Mouse (Mus musculus) CD8-positive naive resting alpha-beta T cell, adult 57 days (primary cell): ENCODE data around the gene Lenep. TPM values are rescaled to one million over a fixed set of nuclear protein-coding genes. Genes with fewer than 3 reads are reported as not detected.

Source experiments
- total RNA-seq: library from RNA; stranded (reverse); gene quantifications from one replicate; pipeline ENCODE4 v1.2.4, GENCODE M21; 2023

Gene Lenep
- not detected for total RNA-seq

GRCm38 (mm10) chr3:89402693-89403092, at the start of gene Lenep:
TSS of gene Lenep (minus strand) at chr3:89402793.

GRCm38 (mm10) chr3:89436176-89437113, 33.9 kb upstream of the Lenep start, which contains the start of gene Pbxip1:
TSS of gene Pbxip1 (plus strand) at chr3:89436706.

GRCm38 (mm10) chr3:89430171-89431159, 27.9 kb upstream of the Lenep start, which contains the start of gene Pygo2:
TSS of gene Pygo2 (plus strand) at chr3:89430214.

GRCm38 (mm10) chr3:89418170-89418860, 15.7 kb upstream of the Lenep start, which contains the start of the genes Cks1b and Shc1:
TSS of gene Cks1b (minus strand) at chr3:89418383.
TSS of gene Shc1 (plus strand) at chr3:89418443.

GRCm38 (mm10) chr3:89411490-89412393, 9.1 kb upstream of the Lenep start, which contains the start of gene Flad1:
TSS of gene Flad1 (minus strand) at chr3:89411870.

GRCm38 (mm10) chr3:89394006-89394893, 8.3 kb downstream of the Lenep start, which contains the start of gene Zbtb7b:
TSS of gene Zbtb7b (minus strand) at chr3:89394776.

GRCm38 (mm10) chr3:89365153-89365485, 37.5 kb downstream of the Lenep start, which contains the start of gene Dcst1:
TSS of gene Dcst1 (minus strand) at chr3:89365253.

GRCm38 (mm10) chr3:89361675-89362074, 40.9 kb downstream of the Lenep start, which contains the start of gene Dcst2:
TSS of gene Dcst2 (plus strand) at chr3:89361975.

Other genes with a start within 250 kb of the Lenep start
- gene Hcn3, start 242.6 kb downstream of the Lenep start, total RNA-seq: 19.3 TPM
- 122 TPM for gene Clk2, start 238.0 kb downstream of the Lenep start, total RNA-seq
- gene Scamp3, start 225.3 kb downstream of the Lenep start, total RNA-seq: 152 TPM
- gene Fam189b, start 219.7 kb downstream of the Lenep start, total RNA-seq: 176 TPM
- 67.9 TPM for gene Gba, start 199.9 kb downstream of the Lenep start, total RNA-seq
- 6.5 TPM for gene Thbs3, start 187.6 kb downstream of the Lenep start, total RNA-seq
- gene Mtx1, start 175.7 kb downstream of the Lenep start, total RNA-seq: 193 TPM
- gene Muc1, start 173.7 kb downstream of the Lenep start, total RNA-seq: not detected
- gene Krtcap2, start 156.8 kb downstream of the Lenep start, total RNA-seq: 96.7 TPM
- gene Trim46, start 156.5 kb downstream of the Lenep start, total RNA-seq: 1.5 TPM
- 72.2 TPM for gene Dpm3, start 143.4 kb downstream of the Lenep start, total RNA-seq
- gene Slc50a1, start 132.2 kb downstream of the Lenep start, total RNA-seq: 126 TPM
- not detected for gene Efna1, start 121.7 kb downstream of the Lenep start, total RNA-seq
- not detected for gene Efna3, start 79.8 kb downstream of the Lenep start, total RNA-seq
- gene Efna4, start 64.8 kb downstream of the Lenep start, total RNA-seq: not detected
- gene Adam15, start 52.8 kb downstream of the Lenep start, total RNA-seq: 2.8 TPM
- not detected for gene Dcst2, start 40.8 kb downstream of the Lenep start, total RNA-seq
- gene Dcst1, start 37.5 kb downstream of the Lenep start, total RNA-seq: not detected
- gene Zbtb7b, start 8.0 kb downstream of the Lenep start, total RNA-seq: 6.8 TPM
- gene Flad1, start 9.1 kb upstream of the Lenep start, total RNA-seq: 29.3 TPM
- 2.8 TPM for gene Cks1b, start 15.6 kb upstream of the Lenep start, total RNA-seq
- gene Shc1, start 15.7 kb upstream of the Lenep start, total RNA-seq: 95.4 TPM
- gene Pygo2, start 27.4 kb upstream of the Lenep start, total RNA-seq: 48.9 TPM
- gene Pbxip1, start 33.9 kb upstream of the Lenep start, total RNA-seq: 98.2 TPM
- 13.5 TPM for gene Pmvk, start 51.7 kb upstream of the Lenep start, total RNA-seq
- gene Kcnn3, start 117.4 kb upstream of the Lenep start, total RNA-seq: not detected